Mouse (Mus musculus) stomach, postnatal 0 days (tissue): ENCODE results near the gene Unc45b. TPM values are rescaled to one million over a fixed set of nuclear protein-coding genes. Genes with fewer than 3 reads are reported as not detected.

ENCODE experiments used
- ATAC-seq: fragments of 200-750 bp; cut with Nextera tagmentation; 2 replicates; pipeline ENCODE4 v1.8.0; 2017; ENCODE audit not compliant: low FRiP score, low TSS enrichment
- DNase-seq: peaks from one replicate; pipeline ENCODE4 v3.0.0-alpha.2; 2016; ENCODE audit warnings: low spot score
- H3K27ac ChIP-seq: fragments of 300-500 bp; sonication (generic); replicated peaks from 2 replicates; pipeline ENCODE4 v1.5.1; 2014; ENCODE audit warnings: mild to moderate bottlenecking, control low read depth
- H3K27me3 ChIP-seq: fragments of 300-500 bp; sonication (generic); 2 replicates; pipeline ENCODE4 v1.6.1; 2014; ENCODE audit warnings: low read length; ENCODE audit not compliant: control insufficient read depth, insufficient read depth
- H3K36me3 ChIP-seq: fragments of 300-500 bp; sonication (generic); 2 replicates; pipeline ENCODE4 v1.6.1; 2014; ENCODE audit warnings: low read length, mixed read lengths; ENCODE audit not compliant: control insufficient read depth, insufficient read depth
- H3K4me1 ChIP-seq: fragments of 300-500 bp; sonication (generic); replicated peaks from 2 replicates; pipeline ENCODE4 v1.6.1; 2014; ENCODE audit warnings: antibody characterized with exemption; ENCODE audit not compliant: control insufficient read depth, insufficient read depth
- H3K4me2 ChIP-seq: fragments of 300-500 bp; sonication (generic); replicated peaks from 2 replicates; pipeline ENCODE4 v1.6.1; 2014; ENCODE audit warnings: low read depth, mild to moderate bottlenecking, control low read depth, moderate library complexity
- H3K4me3 ChIP-seq: fragments of 300-500 bp; sonication (generic); 2 replicates; pipeline ENCODE4 v1.5.1; 2014; ENCODE audit warnings: low read depth, low read length, control low read depth
- H3K9ac ChIP-seq: fragments of 300-500 bp; sonication (generic); 2 replicates; pipeline ENCODE4 v1.6.1; 2014; ENCODE audit warnings: mild to moderate bottlenecking, low read length, control low read depth, mixed read lengths
- H3K9me3 ChIP-seq: fragments of 300-500 bp; sonication (generic); 2 replicates; pipeline ENCODE4 v1.6.1; 2016; ENCODE audit warnings: low read length; ENCODE audit not compliant: control insufficient read depth
- CTCF ChIP-seq: IDR thresholded peaks from 2 replicates; pipeline ENCODE4 v1.5.1; 2016; ENCODE audit warnings: antibody characterized with exemption, low read depth, mild to moderate bottlenecking, moderate library complexity
- EP300 ChIP-seq: optimal IDR thresholded peaks from 2 replicates; pipeline ENCODE3; 2016; ENCODE audit warnings: antibody characterized with exemption
- WGBS: fragments of 180-500 bp; shearing (Covaris S2); extraction: QIAGEN DNeasy Blood & Tissue Kit; methylation state at CpG from one replicate; pipeline ENCODE4 v1.1.7; 2014; 5-methylcytosine and 5-hydroxymethylcytosine counted together
- polyA plus RNA-seq: library from polyadenylated mRNA; unstranded; fragments of >200 nt; fragmentation: Nextera tagmentation; extraction: Ambion mirVana; gene quantifications from 2 replicates; pipeline ENCODE4 v1.2.1, GENCODE M21; 2015

Gene Unc45b
- polyA plus RNA-seq, 1 experiment from 2014 or later, result 0.99 TPM

DNA sequence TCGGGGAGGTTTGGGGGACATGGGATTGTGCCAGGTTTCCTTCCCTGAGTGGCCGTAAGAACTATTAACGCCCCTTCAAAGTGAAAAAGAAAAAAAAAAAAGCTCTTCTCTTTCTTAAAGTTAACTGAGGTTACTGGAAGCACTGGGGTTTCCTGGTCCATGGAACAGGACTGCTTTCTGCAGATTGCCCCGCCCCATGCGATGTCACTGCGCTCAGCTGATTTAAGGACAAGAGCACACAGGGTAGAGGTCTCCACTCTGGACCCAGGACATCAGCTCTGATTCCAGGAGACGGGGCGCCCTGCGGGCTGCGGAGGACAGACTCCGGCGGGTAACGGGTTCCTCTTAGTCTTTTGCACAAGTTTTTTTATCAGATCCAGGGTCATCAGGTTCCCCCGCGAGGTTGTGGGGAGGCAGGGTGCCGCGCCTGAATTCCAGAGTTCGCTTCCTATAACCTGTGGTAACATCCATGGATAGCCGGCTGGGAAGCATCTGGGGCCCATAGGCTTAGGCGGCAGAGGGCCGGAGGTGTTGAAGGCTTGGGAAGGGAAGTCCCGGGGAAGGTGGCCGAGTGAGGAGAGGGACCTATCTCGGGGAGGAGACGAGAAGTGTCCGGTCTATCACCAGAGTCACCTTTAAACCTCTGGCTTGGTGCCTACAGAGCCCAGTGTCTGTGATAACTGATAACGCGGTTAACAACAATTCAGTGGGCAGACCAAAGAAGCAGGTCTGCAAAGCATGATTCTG is 41.7 kb downstream of the Unc45b start:
- ATAC-seq, result peak; percentile 57; the same call in 1 of the 2 replicates
- TF ChIP-seq EP300, result no peak
- TF ChIP-seq CTCF, result no peak
- no peaks in the 10 kb centered on the region for H3K9me3 ChIP-seq
- no peaks in the 10 kb centered on the region for H3K36me3 ChIP-seq
- DNase-seq, result no peak
- 0 out of 2 replicates have a peak overlapping the region, but pooled peaks have one; percentile 8 for H3K9ac ChIP-seq
- H3K27me3 ChIP-seq, result 0 out of 2 replicates have a peak, but pooled peaks cover 3% of the 10 kb centered on the region
- peak overlapping the region; percentile 26 for H3K4me3 ChIP-seq
- H3K27ac ChIP-seq, result peak overlapping the region; percentile 69
- peak overlapping the region; percentile 31 for H3K4me2 ChIP-seq
- no peaks in the 10 kb centered on the region for H3K4me1 ChIP-seq
- WGBS, result 10% methylated on average over 28 of the region's 28 CpGs

DNA sequence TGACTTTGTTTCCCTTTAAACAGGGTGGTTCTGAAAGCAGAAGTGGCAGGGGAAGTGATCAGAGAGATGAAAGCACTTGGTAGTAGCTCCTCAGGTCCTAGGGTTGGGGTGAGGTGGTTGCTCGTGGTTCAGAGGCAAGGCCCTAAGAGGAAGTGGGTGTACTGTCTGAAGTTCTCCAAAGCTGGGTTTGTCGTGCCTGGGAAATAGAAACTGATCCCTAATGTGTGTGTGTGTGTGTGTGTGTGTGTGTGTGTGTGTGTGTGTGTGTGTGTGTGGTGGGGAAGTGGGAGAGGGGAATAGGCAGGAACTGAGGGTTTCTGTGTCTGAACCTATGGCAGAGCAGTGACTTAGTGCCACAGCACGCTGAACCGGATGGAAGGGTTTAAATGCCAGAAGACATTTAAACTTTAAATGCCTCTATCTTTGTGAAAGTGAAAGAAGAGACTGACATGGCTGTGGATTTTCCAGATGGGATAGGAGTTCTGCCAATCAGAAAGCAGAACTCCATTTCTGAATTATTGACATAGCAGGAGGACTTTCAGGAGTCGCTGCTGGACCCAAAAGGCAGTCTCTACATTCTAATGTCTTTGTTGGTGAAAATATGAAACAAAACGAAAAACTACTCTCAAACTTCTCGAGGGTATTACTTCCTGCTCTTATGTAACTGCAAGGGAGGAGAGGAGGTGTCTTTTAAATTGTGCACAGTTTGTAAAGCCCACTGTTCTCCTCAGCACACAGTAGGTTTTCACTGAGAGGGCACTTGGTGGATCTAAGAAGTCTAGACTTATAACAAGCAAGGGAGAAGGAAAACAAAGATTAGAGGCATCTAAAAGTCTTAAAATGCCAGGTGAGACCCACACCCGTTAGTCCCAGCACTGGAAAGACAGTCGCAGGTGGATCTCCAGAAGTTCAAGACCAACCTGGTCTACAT is 42.5 kb downstream of the Unc45b start:
- peak overlapping the region; percentile 69 for H3K27ac ChIP-seq
- TF ChIP-seq EP300, result no peak
- no peak for TF ChIP-seq CTCF
- 0 out of 2 replicates have a peak, but pooled peaks cover 3% of the 10 kb centered on the region for H3K27me3 ChIP-seq
- H3K4me3 ChIP-seq, result peak overlapping the region; percentile 26
- DNase-seq, result no peak
- peak overlapping the region; percentile 31 for H3K4me2 ChIP-seq
- WGBS, result 57% methylated on average over 9 of the region's 9 CpGs
- no peak for ATAC-seq
- no peaks in the 10 kb centered on the region for H3K9me3 ChIP-seq
- H3K4me1 ChIP-seq, result no peaks in the 10 kb centered on the region
- no peaks in the 10 kb centered on the region for H3K36me3 ChIP-seq
- H3K9ac ChIP-seq, result no peak overlapping the region

DNA sequence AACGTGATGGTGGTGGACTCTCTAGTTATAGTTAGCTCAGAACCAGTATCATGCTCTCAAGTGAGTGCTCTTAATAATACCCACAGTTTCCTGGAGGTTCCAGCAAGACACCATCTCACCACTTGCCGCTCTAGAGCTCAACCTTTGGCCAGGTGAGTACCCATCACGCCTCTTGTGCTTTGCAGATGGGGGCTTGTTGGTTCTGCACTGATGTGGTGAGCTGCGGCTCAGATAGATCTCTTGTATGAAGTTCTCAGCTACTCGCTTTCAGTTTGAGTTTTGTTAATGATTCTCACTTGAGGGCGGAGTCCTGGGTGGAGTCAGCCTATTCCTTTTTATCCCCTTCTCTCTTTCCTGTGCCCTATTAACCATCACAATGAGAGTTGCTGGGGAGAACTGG is 44.3 kb downstream of the Unc45b start:
- TF ChIP-seq EP300, result no peak
- TF ChIP-seq CTCF, result no peak
- 68% methylated on average over 6 of the region's 6 CpGs for WGBS
- no peak overlapping the region for H3K27ac ChIP-seq
- H3K4me3 ChIP-seq, result no peak overlapping the region
- no peak overlapping the region for H3K4me2 ChIP-seq
- ATAC-seq (no peak), DNase-seq (no peak)
- H3K27me3 ChIP-seq, result 0 out of 2 replicates have a peak, but pooled peaks cover 3% of the 10 kb centered on the region
- no peaks in the 10 kb centered on the region for H3K4me1 ChIP-seq
- H3K9ac ChIP-seq, result no peak overlapping the region
- H3K9me3 ChIP-seq, result no peaks in the 10 kb centered on the region
- no peaks in the 10 kb centered on the region for H3K36me3 ChIP-seq

DNA sequence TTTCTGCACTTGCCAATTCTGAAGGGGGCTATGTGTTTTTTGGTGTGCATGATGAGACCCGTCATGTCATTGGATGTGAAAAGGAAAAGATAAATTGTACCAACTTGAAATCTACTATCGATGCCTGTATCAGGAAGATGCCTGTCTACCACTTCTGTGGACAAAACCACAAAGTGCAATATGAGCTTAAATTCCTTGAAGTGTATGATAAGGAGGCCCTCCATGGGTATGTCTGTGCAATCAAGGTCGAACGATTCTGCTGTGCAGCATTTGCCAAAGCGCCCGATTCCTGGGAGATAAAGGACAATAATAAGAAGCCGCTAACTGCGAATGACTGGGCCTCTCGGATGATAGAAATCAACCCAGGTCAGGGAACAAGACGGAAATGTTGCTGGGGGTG is 46.6 kb downstream of the Unc45b start:
- H3K9ac ChIP-seq, result no peak overlapping the region
- no peaks in the 10 kb centered on the region for H3K9me3 ChIP-seq
- ATAC-seq, result no peak
- no peak overlapping the region for H3K4me2 ChIP-seq
- H3K27ac ChIP-seq, result no peak overlapping the region
- no peaks in the 10 kb centered on the region for H3K36me3 ChIP-seq
- DNase-seq, result no peak
- H3K4me3 ChIP-seq, result no peak overlapping the region
- TF ChIP-seq CTCF (no peak), EP300 (no peak)
- no peaks in the 10 kb centered on the region for H3K4me1 ChIP-seq
- 0 out of 2 replicates have a peak, but pooled peaks cover 3% of the 10 kb centered on the region for H3K27me3 ChIP-seq
- WGBS, result 74% methylated on average over 10 of the region's 10 CpGs

GRCm38 (mm10) chr11:82959613-82960012 is 49.3 kb downstream of the Unc45b start:
- H3K27me3 ChIP-seq, result no peaks in the 10 kb centered on the region
- no peaks in the 10 kb centered on the region for H3K36me3 ChIP-seq
- no peak overlapping the region for H3K9ac ChIP-seq
- ATAC-seq, result no peak
- no peak overlapping the region for H3K4me2 ChIP-seq
- no peak overlapping the region for H3K4me3 ChIP-seq
- 12% methylated on average over 4 of the region's 4 CpGs for WGBS
- H3K27ac ChIP-seq, result no peak overlapping the region
- TF ChIP-seq EP300, result no peak
- TF ChIP-seq CTCF, result peak; percentile 86
- no peaks in the 10 kb centered on the region for H3K4me1 ChIP-seq
- no peaks in the 10 kb centered on the region for H3K9me3 ChIP-seq
- peak; percentile 15 for DNase-seq
